Mouse (Mus musculus): Measurements from ENCODE around the gene Nxph2.
"Not testable (repeated sequence)": the region's sequence is repeated elsewhere in the genome, so short reads cannot be mapped to it uniquely, and the experiment has no call there.

Gene Nxph2

GRCm38 (mm10) chr2:23320746-23321585 is at the start of gene Nxph2:
Gene Nxph2, plus strand, starts transcription at chr2:23321246.
- in situ Hi-C loops (cut with MboI, MseI) = no loop called here

GRCm38 (mm10) chr2:23290991-23291390 is 30.1 kb upstream of the Nxph2 start:
- in situ Hi-C loops (cut with MboI, MseI) = not testable (repeated sequence)

- in situ Hi-C loops (cut with MboI, MseI) = no loop called here
Measured at GRCm38 (mm10) chr2:23314869-23315268, 6.2 kb upstream of the Nxph2 start.
